Mouse (Mus musculus) kidney, adult 2 months (tissue): Measurements from ENCODE around the gene Ell. TPM values are rescaled to one million over a fixed set of nuclear protein-coding genes. Genes with fewer than 3 reads are reported as not detected.
A peak's percentile ranks its signal among the peaks of the same experiment; 100 is the strongest.

Experiments
- DNase-seq: peaks from one replicate; pipeline ENCODE4 v3.0.0; 2021
- H3K27ac ChIP-seq: fragments of 200-500 bp; 2 replicates; pipeline ENCODE4 v1.5.1; 2012; ENCODE audit warnings: low read depth, low read length, control low read depth, inconsistent platforms; ENCODE audit not compliant: insufficient read depth
- H3K27me3 ChIP-seq: fragments of 200-500 bp; replicated peaks from 2 replicates; pipeline ENCODE4 v1.6.1; 2012; ENCODE audit warnings: mild to moderate bottlenecking, moderate library complexity, low read length, inconsistent platforms; ENCODE audit not compliant: control insufficient read depth, insufficient read depth
- H3K36me3 ChIP-seq: fragments of 200-500 bp; 2 replicates; pipeline ENCODE4 v1.6.1; 2012; ENCODE audit warnings: mild to moderate bottlenecking, moderate library complexity, low read length, inconsistent platforms; ENCODE audit not compliant: control insufficient read depth, insufficient read depth
- H3K4me1 ChIP-seq: fragments of 200-500 bp; 2 replicates; pipeline ENCODE4 v1.6.1; 2011; ENCODE audit warnings: low read length; ENCODE audit not compliant: control insufficient read depth, insufficient read depth
- H3K4me3 ChIP-seq: fragments of 200-500 bp; 2 replicates; pipeline ENCODE4 v1.5.1; 2011; ENCODE audit warnings: mild to moderate bottlenecking, low read depth, low read length, control low read depth; ENCODE audit not compliant: insufficient read depth
- CTCF ChIP-seq: fragments of 200-500 bp; conservative IDR thresholded peaks from 2 replicates; pipeline ENCODE4 v1.5.1; 2011; ENCODE audit warnings: low read depth, mild to moderate bottlenecking, control low read depth, low read length, moderate library complexity, mixed read lengths; ENCODE audit not compliant: insufficient read depth, insufficient read length
- POLR2A ChIP-seq: fragments of 200-500 bp; IDR thresholded peaks from one replicate; pipeline ENCODE4 v1.6.1; 2011; ENCODE audit warnings: low read depth, low read length, control low read depth
- WGBS: fragments of 180-500 bp; shearing (Covaris S2); methylation state at CpG from one replicate; pipeline ENCODE4 v1.1.7; 2018; 5-methylcytosine and 5-hydroxymethylcytosine counted together
- polyA plus RNA-seq: library from polyadenylated mRNA; depleted of rRNA; stranded (reverse); fragments of >200 nt; gene quantifications from 2 replicates; pipeline ENCODE4 v1.2.3, GENCODE M21; 2012

Gene Ell
- polyA plus RNA-seq, 1 experiment = 16.4 TPM

- WGBS = 84% methylated on average over 3 of the region's 3 CpGs
- TF ChIP-seq CTCF (no peak), POLR2A (no peak)
- H3K4me1 ChIP-seq = peaks cover 6% of the 10 kb centered on the region; the same call in 1 of the 2 replicates
- no peaks in the 10 kb centered on the region for H3K27me3 ChIP-seq
- no peak within 1 kb of the TSS for H3K4me3 ChIP-seq
- DNase-seq = no peak
- no peak within 1 kb of the TSS for H3K27ac ChIP-seq
- no peaks in the 10 kb centered on the region for H3K36me3 ChIP-seq
These were observed 76.6 kb downstream of the Ell start, which contains the start of gene Lrrc25 for GRCm38 (mm10) chr8:70615894-70616293. Gene Lrrc25 (plus strand): TSS chr8:70616155.

DNA sequence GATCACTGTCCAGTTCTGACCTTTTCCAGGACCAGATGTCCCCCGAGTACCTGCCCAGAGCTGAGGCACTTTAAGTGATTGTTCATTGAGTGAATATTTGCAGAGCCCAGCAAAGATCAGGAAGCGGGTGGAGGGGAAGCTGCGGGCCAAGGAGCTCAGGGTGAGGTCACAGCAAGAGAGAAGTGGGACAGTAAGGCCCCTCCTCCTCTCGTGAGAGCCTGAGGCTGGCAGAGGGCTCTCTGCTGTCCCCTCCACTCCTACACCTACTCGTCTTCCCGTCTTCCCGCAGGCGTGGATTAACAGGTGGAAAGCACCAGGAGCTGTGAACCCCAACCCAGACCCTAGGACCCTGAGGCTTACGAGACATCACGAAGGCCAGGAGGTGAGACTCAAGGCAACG is 77.4 kb downstream of the Ell start:
- Histone ChIP-seq H3K27me3 (no peaks in the 10 kb centered on the region), H3K36me3 (no peaks in the 10 kb centered on the region), H3K4me3 (no peak overlapping the region), H3K4me1 (peaks cover 2% of the 10 kb centered on the region; the same call in 1 of the 2 replicates), H3K27ac (no peak overlapping the region)
- WGBS = 63% methylated on average over 11 of the region's 11 CpGs
- no peak for TF ChIP-seq POLR2A
- no peak for TF ChIP-seq CTCF
- DNase-seq = no peak

DNA sequence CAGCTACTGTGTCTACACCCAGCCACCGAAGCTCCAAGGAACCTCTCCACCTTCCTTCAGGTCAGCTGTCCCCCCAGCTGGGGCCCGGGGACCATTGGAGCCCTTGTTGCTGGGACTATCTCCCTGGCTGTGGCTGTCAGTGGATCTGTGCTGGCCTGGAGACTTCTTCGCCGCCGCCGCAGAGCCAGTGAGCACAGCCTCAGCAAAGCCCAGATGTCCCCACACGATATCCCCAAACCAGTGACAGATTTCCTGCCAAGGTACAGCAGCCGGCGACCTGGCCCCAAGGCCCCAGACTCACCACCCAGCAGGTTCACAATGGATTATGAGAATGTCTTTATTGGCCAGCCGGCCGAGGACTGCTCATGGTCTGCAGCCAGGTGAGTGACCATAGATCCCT is 78.7 kb downstream of the Ell start:
- H3K36me3 ChIP-seq = no peaks in the 10 kb centered on the region
- no peaks in the 10 kb centered on the region for H3K4me1 ChIP-seq
- no peak for TF ChIP-seq POLR2A
- no peak for TF ChIP-seq CTCF
- WGBS = 87% methylated on average over 11 of the region's 11 CpGs
- H3K4me3 ChIP-seq = no peak overlapping the region
- no peaks in the 10 kb centered on the region for H3K27me3 ChIP-seq
- H3K27ac ChIP-seq = no peak overlapping the region
- DNase-seq = no peak

DNA sequence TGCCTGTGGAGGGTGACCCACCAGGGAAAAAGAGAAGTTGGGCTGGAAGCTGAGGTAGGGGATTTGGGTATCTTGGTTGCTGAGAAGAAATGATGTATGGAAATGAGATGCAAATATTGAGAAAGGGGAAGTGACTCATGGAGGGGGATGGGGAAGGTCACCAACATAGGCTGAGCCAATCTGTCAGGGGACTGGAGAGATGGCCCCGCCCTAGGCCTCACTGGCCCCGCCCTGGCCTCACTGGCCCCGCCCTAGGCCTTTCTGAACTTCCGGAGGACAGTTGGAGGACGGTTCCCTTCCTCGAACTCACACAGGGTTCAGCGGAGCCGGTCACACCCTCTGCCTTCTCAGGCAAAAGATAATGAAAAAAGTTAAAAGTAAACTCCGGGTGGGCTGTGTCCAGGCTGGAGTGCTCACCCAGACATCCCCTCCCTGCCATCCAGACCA is 79.7 kb downstream of the Ell start:
- DNase-seq = no peak
- H3K36me3 ChIP-seq = no peaks in the 10 kb centered on the region
- no peaks in the 10 kb centered on the region for H3K4me1 ChIP-seq
- WGBS = 34% methylated on average over 9 of the region's 9 CpGs
- no peaks in the 10 kb centered on the region for H3K27me3 ChIP-seq
- no peak overlapping the region for H3K27ac ChIP-seq
- H3K4me3 ChIP-seq = no peak overlapping the region
- TF ChIP-seq POLR2A = no peak
- no peak for TF ChIP-seq CTCF

GRCm38 (mm10) chr8:70622220-70622619 is 83.0 kb downstream of the Ell start:
- Histone ChIP-seq H3K27ac (no peak overlapping the region), H3K36me3 (no peaks in the 10 kb centered on the region), H3K27me3 (no peaks in the 10 kb centered on the region), H3K4me3 (no peak overlapping the region), H3K4me1 (no peaks in the 10 kb centered on the region)
- TF ChIP-seq POLR2A (no peak), CTCF (no peak)
- WGBS = 61% methylated on average over 3 of the region's 3 CpGs
- no peak for DNase-seq

DNA sequence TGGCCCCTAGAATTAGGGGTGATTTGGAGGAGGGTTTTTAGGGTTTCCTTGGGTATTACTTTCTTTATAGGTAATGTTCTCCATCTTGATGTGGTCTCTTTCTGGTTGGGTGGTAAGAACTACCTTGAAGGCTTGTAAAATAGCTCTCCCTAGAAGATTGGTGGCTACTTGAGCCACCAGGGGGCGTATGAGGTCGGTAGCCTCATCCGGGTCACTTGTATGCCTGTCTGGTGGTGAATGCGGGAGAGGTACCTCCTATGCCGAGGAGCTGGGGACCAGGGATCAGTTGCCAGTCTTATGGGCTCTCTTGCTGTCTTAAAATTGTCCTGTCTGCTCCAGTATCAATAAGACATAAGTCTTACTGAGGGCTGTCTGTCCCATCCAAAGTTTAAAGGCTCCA is 85.8 kb downstream of the Ell start:
- Histone ChIP-seq H3K4me1 (peaks cover 5% of the 10 kb centered on the region; the same call in 1 of the 2 replicates), H3K36me3 (no peaks in the 10 kb centered on the region), H3K4me3 (no peak overlapping the region), H3K27ac (no peak overlapping the region), H3K27me3 (no peaks in the 10 kb centered on the region)
- TF ChIP-seq POLR2A (no peak), CTCF (peak; percentile 78)
- DNase-seq = peak; percentile 83
- WGBS = 4% methylated on average over 5 of the region's 5 CpGs

GRCm38 (mm10) chr8:70627041-70627440 is 87.8 kb downstream of the Ell start:
- no peak overlapping the region for H3K27ac ChIP-seq
- DNase-seq = no peak
- WGBS = 80% methylated on average over 5 of the region's 5 CpGs
- H3K4me1 ChIP-seq = peaks cover 10% of the 10 kb centered on the region; the same call in 1 of the 2 replicates
- TF ChIP-seq POLR2A (no peak), CTCF (no peak)
- no peaks in the 10 kb centered on the region for H3K27me3 ChIP-seq
- no peaks in the 10 kb centered on the region for H3K36me3 ChIP-seq
- H3K4me3 ChIP-seq = no peak overlapping the region
